Mouse (Mus musculus) small intestine, adult 2 months (tissue): Measurements from ENCODE around the gene Tuba8. TPM values are rescaled to one million over a fixed set of nuclear protein-coding genes. Genes with fewer than 3 reads are reported as not detected.

Source experiments
- H3K27ac ChIP-seq: fragments of 200-500 bp; 2 replicates; pipeline ENCODE4 v1.5.1; 2012; ENCODE audit warnings: low read depth, low read length, control low read depth, inconsistent platforms; ENCODE audit not compliant: insufficient read depth
- H3K27me3 ChIP-seq: fragments of 200-500 bp; 2 replicates; pipeline ENCODE4 v1.6.1; 2012; ENCODE audit warnings: mild to moderate bottlenecking, moderate library complexity, low read length, inconsistent platforms; ENCODE audit not compliant: control insufficient read depth, insufficient read depth
- H3K36me3 ChIP-seq: fragments of 200-500 bp; 2 replicates; pipeline ENCODE4 v1.6.1; 2012; ENCODE audit warnings: mild to moderate bottlenecking, low read length, control low read depth, inconsistent platforms; ENCODE audit not compliant: control insufficient read depth, insufficient read depth
- H3K4me1 ChIP-seq: fragments of 200-500 bp; 2 replicates; pipeline ENCODE4 v1.6.1; 2012; ENCODE audit warnings: low read length, inconsistent platforms, mixed read lengths; ENCODE audit not compliant: control insufficient read depth, insufficient read depth, insufficient read length
- H3K4me3 ChIP-seq: fragments of 200-500 bp; 2 replicates; pipeline ENCODE4 v1.5.1; 2012; ENCODE audit warnings: low read depth, mild to moderate bottlenecking, control low read depth, inconsistent platforms, low read length, moderate library complexity
- CTCF ChIP-seq: fragments of 200-500 bp; IDR thresholded peaks from 2 replicates; pipeline ENCODE4 v1.5.1; 2012; ENCODE audit warnings: low read depth, mild to moderate bottlenecking, control low read depth, inconsistent platforms, low read length, moderate library complexity, mixed read lengths; ENCODE audit not compliant: insufficient replicate concordance, insufficient read length; ENCODE audit errors: extremely low read depth
- POLR2A ChIP-seq: fragments of 200-500 bp; IDR thresholded peaks from 2 replicates; pipeline ENCODE4 v1.6.1; 2012; ENCODE audit warnings: low read depth, mild to moderate bottlenecking, control low read depth, inconsistent platforms, low read length, moderate library complexity
- WGBS: fragments of 180-500 bp; shearing (Covaris S2); methylation state at CpG from one replicate; pipeline ENCODE4 v1.1.7; 2018; 5-methylcytosine and 5-hydroxymethylcytosine counted together
- polyA plus RNA-seq: library from polyadenylated mRNA; depleted of rRNA; stranded (reverse); fragments of >200 nt; gene quantifications from 2 replicates; pipeline ENCODE4 v1.2.3, GENCODE M21; 2012

The Tuba8 gene
- polyA plus RNA-seq, 1 experiment, result 0.25 TPM

DNA sequence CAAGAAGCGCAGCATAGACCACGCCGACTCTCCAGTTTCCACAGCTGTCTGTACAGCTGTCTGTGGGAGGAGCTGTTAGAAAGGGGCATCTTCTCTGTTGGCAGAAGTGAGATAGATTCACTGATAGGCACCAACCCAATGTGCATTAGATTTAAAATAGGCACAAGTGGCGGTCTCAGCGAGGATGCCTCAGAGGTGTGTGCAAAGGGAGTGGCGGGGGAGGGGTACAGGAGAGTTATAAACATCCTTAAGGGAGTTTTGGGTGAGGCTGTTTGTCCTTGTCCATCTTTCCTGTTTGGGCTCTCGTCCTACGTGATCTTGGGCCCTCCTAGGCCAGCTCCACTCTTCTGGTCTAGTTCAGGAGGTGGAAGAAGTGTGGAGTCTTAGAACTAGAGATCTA, 17.9 kb downstream of the Tuba8 start:
- no peaks in the 10 kb centered on the region for H3K27me3 ChIP-seq
- no peak overlapping the region for H3K27ac ChIP-seq
- 45% methylated on average over 8 of the region's 8 CpGs for WGBS
- H3K4me3 ChIP-seq, result no peak overlapping the region
- H3K36me3 ChIP-seq, result no peaks in the 10 kb centered on the region
- TF ChIP-seq POLR2A, result no peak
- no peak for TF ChIP-seq CTCF
- H3K4me1 ChIP-seq, result peaks cover 13% of the 10 kb centered on the region

DNA sequence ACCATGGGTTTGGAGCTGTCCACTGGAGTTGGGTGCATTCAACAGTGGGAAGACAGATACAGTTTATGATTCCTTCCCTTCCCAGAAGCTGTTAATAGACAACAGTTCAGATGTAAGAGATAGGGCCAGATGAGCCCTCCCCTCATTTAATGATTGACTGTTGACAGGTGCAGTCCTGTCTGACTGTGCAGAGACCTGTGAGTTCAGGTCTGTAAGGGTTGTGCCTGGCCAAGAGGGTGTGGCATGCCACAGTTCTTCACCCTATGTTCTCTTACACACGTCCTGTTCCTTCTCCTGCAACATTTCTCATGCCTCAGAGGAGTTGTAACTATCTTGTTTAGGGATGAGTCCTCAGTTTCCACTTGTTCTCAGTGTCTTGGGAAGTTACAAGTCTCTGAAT, 22.2 kb downstream of the Tuba8 start:
- no peaks in the 10 kb centered on the region for H3K27me3 ChIP-seq
- no peak overlapping the region for H3K27ac ChIP-seq
- 18% methylated on average over 1 of the region's 1 CpGs for WGBS
- no peak overlapping the region for H3K4me3 ChIP-seq
- H3K4me1 ChIP-seq, result peaks cover 3% of the 10 kb centered on the region; the same call in 1 of the 2 replicates
- H3K36me3 ChIP-seq, result no peaks in the 10 kb centered on the region
- TF ChIP-seq CTCF, result no peak
- no peak for TF ChIP-seq POLR2A

DNA sequence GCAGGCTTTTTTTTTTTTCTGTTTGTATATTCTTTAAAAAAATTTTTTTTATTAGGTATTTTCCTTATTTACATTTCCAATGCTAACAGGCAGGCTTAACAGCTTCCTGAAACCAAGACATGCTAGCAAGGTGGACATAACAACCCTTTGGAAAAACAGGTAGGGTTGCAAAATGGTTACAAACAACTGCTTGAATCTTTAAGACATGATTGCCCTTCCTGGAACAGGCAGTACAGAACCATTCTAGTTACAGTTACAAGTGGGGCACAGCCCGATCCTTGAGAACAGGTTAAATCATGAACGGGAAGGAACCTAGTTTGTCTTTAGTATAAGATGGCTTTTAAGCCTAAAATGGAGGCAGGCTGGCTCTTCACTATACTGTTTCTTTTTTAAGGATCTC, 25.9 kb downstream of the Tuba8 start:
- H3K36me3 ChIP-seq, result no peaks in the 10 kb centered on the region
- peaks cover 3% of the 10 kb centered on the region; the same call in 1 of the 2 replicates for H3K4me1 ChIP-seq
- no peak overlapping the region for H3K27ac ChIP-seq
- TF ChIP-seq POLR2A (no peak), CTCF (no peak)
- H3K4me3 ChIP-seq, result no peak overlapping the region
- WGBS, result 75% methylated on average over 2 of the region's 2 CpGs
- no peaks in the 10 kb centered on the region for H3K27me3 ChIP-seq

DNA sequence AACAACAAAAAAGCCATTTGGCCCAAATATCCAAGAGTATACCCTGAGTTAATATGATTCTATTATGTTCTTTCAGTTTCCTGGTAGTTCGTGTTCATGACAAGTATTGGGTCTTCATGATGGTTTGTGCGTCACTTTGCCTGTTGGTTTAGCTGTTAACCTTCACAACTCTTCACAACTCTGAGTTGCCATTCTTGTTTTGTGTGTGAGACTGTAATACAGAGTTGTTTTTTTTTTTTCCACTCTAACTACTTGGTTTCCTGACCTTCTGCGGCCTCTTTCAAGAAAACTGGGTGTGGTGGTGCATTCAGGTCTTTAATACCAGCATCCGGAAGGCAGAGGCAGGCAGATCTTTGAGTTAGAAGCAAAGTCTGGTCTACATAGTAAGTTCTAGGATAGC, 27.7 kb downstream of the Tuba8 start:
- Histone ChIP-seq H3K4me1 (peaks cover 5% of the 10 kb centered on the region; the same call in 1 of the 2 replicates), H3K27ac (no peak overlapping the region), H3K4me3 (no peak overlapping the region), H3K27me3 (no peaks in the 10 kb centered on the region), H3K36me3 (no peaks in the 10 kb centered on the region)
- WGBS, result 81% methylated on average over 4 of the region's 4 CpGs
- no peak for TF ChIP-seq CTCF
- no peak for TF ChIP-seq POLR2A

DNA sequence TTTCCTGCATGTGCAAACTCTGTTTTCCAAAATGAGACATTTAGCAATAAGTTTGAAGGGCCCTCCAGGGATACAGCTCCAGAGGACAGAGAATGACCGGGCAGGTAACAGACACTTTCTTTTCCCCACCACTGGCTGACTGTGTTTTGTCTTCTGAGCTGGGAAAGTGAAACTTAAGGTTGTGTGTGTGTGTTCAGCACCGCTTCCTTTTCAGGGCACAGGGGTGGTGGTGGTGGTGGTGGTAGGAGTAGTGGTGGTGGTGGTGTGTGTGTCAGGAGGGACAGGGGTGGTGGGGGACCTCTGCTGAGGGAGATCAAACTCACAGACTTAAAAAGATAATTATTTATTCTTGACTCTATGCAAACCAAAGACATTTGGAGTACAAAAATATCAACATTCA, 31.3 kb downstream of the Tuba8 start:
- WGBS, result 59% methylated on average over 2 of the region's 2 CpGs
- H3K4me3 ChIP-seq, result no peak overlapping the region
- peaks cover 8% of the 10 kb centered on the region; the same call in 1 of the 2 replicates for H3K4me1 ChIP-seq
- no peaks in the 10 kb centered on the region for H3K27me3 ChIP-seq
- H3K36me3 ChIP-seq, result no peaks in the 10 kb centered on the region
- TF ChIP-seq POLR2A (no peak), CTCF (no peak)
- H3K27ac ChIP-seq, result no peak overlapping the region

DNA sequence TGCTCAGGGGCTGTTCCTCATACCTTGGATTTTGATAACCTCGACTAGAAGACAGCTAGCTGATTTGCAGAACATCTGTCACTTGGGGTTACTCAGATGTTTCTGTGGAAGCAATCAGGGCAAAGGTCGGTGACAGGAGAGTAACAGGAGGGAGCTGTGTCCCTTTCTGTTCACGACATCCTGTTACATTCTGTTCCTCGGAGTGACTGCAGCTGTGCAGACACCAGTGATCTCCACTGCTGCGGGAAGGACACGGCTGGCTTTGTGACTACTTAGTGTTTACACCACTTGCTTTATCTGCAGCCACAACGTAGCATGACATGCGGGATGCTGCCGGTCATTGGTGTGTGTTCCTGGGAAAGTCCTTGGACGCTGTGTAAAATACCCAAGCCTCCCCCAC, 32.7 kb downstream of the Tuba8 start:
- H3K27ac ChIP-seq, result no peak overlapping the region
- no peak for TF ChIP-seq POLR2A
- no peak for TF ChIP-seq CTCF
- WGBS, result 29% methylated on average over 10 of the region's 10 CpGs
- no peaks in the 10 kb centered on the region for H3K27me3 ChIP-seq
- peaks cover 12% of the 10 kb centered on the region; the same call in 1 of the 2 replicates for H3K4me1 ChIP-seq
- peak overlapping the region; percentile 21 for H3K4me3 ChIP-seq
- H3K36me3 ChIP-seq, result no peaks in the 10 kb centered on the region

DNA sequence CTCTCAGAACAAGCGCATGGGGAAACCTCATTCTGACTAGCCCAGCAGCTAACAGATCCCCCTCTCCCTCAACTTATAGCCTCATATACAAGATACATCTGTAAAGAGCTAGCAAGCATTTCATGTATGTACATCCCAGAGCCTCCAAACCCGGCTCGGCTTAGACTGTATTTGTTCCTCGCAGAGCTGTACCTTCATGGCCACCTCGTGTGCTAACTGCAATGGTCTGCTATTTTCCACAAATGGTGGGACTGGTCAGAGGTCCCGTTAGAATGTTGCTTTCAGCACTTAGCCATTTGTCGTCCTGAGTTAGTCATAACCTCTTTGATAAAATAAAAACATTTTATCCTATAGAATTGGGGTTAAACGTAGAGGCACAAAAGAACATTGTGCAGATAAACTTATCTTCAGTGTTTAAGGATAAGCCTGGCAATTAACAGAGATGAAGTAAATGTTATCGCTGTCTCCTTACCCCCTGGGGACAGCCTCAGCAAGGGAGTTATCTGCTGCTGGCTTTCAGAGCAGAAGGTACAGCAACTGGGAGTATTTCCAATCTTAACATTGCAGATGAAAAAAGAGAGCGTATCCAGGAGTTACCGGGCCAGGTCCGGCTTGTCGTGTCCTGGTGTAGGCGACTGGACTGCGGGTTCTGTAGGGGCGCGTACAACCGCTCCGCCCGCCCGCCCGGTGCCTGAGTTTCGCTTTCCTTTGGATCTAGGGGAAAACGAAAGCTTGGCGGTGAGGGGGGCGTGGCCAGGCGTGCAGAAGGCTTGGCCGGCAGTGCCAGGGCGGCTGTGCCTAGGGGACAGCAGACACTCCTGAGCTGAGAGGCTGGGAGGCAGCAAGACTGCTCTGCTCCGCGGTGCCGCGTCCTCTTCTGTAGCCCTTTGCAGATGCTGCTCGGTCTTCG, 34.9 kb downstream of the Tuba8 start, which contains the start of gene Usp18:
Gene Usp18 (plus strand): TSS at position 780 of the 910 bp plus-strand sequence.
- TF ChIP-seq POLR2A (peak; percentile 98), CTCF (no peak)
- H3K36me3 ChIP-seq, result no peaks in the 10 kb centered on the region
- H3K4me1 ChIP-seq, result peaks cover 12% of the 10 kb centered on the region; the same call in 1 of the 2 replicates
- peak within 1 kb of the TSS; percentile 69 for H3K4me3 ChIP-seq
- no peaks in the 10 kb centered on the region for H3K27me3 ChIP-seq
- H3K27ac ChIP-seq, result peak within 1 kb of the TSS; percentile 56
- 3% methylated on average over 35 of the region's 35 CpGs for WGBS

DNA sequence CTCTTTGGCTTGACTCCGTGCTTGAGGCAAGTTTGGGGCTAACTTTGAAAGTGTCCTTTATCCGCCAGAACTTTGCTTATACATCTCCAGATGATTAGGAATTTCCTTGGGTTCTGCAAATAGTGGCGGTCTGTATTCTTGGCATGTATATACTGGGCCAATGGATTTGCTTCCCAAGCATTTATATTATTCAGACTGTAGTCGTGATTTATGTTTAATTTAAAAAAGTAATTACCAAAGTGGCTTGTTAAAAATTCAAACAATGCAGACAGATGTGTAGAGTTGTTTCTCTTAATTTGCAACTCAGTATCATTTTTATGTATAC, 35.5 kb downstream of the Tuba8 start:
- peak overlapping the region; percentile 51 for H3K27ac ChIP-seq
- peak overlapping the region; percentile 69 for H3K4me3 ChIP-seq
- WGBS, result 3% methylated on average over 4 of the region's 4 CpGs
- no peaks in the 10 kb centered on the region for H3K36me3 ChIP-seq
- H3K27me3 ChIP-seq, result no peaks in the 10 kb centered on the region
- TF ChIP-seq CTCF (no peak), POLR2A (no peak)
- H3K4me1 ChIP-seq, result peaks cover 12% of the 10 kb centered on the region; the same call in 1 of the 2 replicates
